Mouse (Mus musculus) spleen, adult 18-20 months (tissue): Measurements from ENCODE around the gene Fbxl18.
"Not testable (repeated sequence)": the region's sequence is repeated elsewhere in the genome, so short reads cannot be mapped to it uniquely, and the experiment has no call there.

Source experiments
- DNase-seq, 2 experiments: peaks; one replicate each; pipeline ENCODE4 v3.0.0; 2022; ENCODE audit warnings: mixed read lengths in 2 of 2

The Fbxl18 gene

GRCm38 (mm10) chr5:142899932-142900533 lies 4.8 kb upstream of the Fbxl18 start:
- no peak for DNase-seq

GRCm38 (mm10) chr5:142899057-142899601 lies 3.9 kb upstream of the Fbxl18 start:
- no peak for DNase-seq

GRCm38 (mm10) chr5:142898316-142898715 lies 3.1 kb upstream of the Fbxl18 start:
- no peak for DNase-seq

- DNase-seq, result no peak
Measured at GRCm38 (mm10) chr5:142897568-142898248, 2.5 kb upstream of the Fbxl18 start.

GRCm38 (mm10) chr5:142896713-142897112 lies 1.5 kb upstream of the Fbxl18 start:
- no peak for DNase-seq

- no peak for DNase-seq
Measured at GRCm38 (mm10) chr5:142896192-142896591, 971 bp upstream of the Fbxl18 start.

GRCm38 (mm10) chr5:142891396-142891795 lies 3.8 kb downstream of the Fbxl18 start:
- no peak for DNase-seq

- DNase-seq, result not testable (repeated sequence)
Measured at GRCm38 (mm10) chr5:142887533-142887932, 7.7 kb downstream of the Fbxl18 start.

- DNase-seq, result no peak
Measured at GRCm38 (mm10) chr5:142886761-142887160, 8.5 kb downstream of the Fbxl18 start.

- no peak for DNase-seq
Measured at GRCm38 (mm10) chr5:142886181-142886580, 9.0 kb downstream of the Fbxl18 start.

- DNase-seq, result no peak
Measured at GRCm38 (mm10) chr5:142882471-142882870, 12.8 kb downstream of the Fbxl18 start.

GRCm38 (mm10) chr5:142881936-142882335 lies 13.3 kb downstream of the Fbxl18 start:
- DNase-seq, result no peak

- DNase-seq, result no peak
Measured at GRCm38 (mm10) chr5:142880806-142881516, 14.3 kb downstream of the Fbxl18 start.

GRCm38 (mm10) chr5:142880246-142880645 lies 15.0 kb downstream of the Fbxl18 start:
- no peak for DNase-seq

- peak; percentile 56 to 77 for DNase-seq
Measured at GRCm38 (mm10) chr5:142879318-142880175, 15.7 kb downstream of the Fbxl18 start.

GRCm38 (mm10) chr5:142878570-142878969 lies 16.7 kb downstream of the Fbxl18 start:
- DNase-seq, result no peak

- peak; percentile 70 to 85 for DNase-seq
Measured at GRCm38 (mm10) chr5:142877337-142878280, 17.6 kb downstream of the Fbxl18 start.

GRCm38 (mm10) chr5:142876896-142877295 lies 18.3 kb downstream of the Fbxl18 start:
- no peak for DNase-seq

- no peak for DNase-seq
Measured at GRCm38 (mm10) chr5:142875513-142875905, 19.7 kb downstream of the Fbxl18 start.

GRCm38 (mm10) chr5:142874791-142875512 lies 20.3 kb downstream of the Fbxl18 start:
- DNase-seq, result no peak

- no peak for DNase-seq
Measured at GRCm38 (mm10) chr5:142873718-142874117, 21.5 kb downstream of the Fbxl18 start.
